Mouse (Mus musculus): ENCODE measurements around the gene Xpnpep3.

DNA sequence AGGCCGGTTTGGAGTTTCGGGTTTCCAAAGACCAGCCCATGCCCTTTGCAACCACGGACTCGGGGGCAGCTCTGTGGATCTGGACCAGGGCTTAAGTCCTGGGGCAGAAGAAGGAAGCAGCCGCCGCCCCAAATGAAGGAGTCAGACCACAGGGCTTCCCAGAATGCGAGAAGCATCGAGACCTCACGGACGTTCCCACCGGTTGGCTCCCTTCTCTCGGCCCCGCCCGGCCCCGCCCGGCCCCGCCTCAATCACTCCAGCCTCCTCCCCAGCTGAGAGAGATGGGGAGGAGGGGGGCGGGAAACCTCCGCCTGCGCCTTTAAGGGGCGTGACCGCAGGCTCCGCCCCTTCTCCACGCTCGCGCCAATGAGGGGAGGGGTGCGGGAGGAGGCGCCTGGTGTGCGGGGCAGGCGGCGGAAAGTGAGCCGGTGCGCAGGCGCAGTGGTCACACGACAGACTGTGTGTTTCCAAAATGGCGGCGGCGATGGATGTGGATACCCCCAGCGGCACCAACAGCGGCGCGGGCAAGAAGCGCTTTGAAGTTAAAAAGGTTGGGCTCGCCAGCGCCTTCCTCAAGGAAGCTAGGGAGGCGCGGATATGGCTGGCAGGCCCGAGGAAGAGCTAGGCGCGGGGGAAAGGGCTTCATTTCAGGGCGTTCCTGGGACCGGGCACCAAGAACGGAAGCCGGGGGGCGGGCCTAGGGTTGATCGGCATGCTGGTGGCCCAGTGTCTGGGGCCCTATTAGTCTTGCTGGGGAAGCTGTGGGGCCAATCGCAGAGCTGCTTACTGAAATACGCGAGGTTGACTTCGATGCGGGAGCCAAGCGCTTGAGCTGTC lies 66.2 kb downstream of the Xpnpep3 start, which contains the start of gene Rbx1:
- TF ChIP-seq EP300 (IDR thresholded peaks at IDR 0.05; ENCODE audit: low read depth): no peak
- no peak for TF ChIP-seq CTCF (IDR thresholded peaks at IDR 0.05; ENCODE audit: low read depth)
